Mouse (Mus musculus): Measurements from ENCODE around the gene Nat8f4. TPM values are rescaled to one million over a fixed set of nuclear protein-coding genes. Genes with fewer than 3 reads are reported as not detected.

The Nat8f4 gene
- polyA plus RNA-seq (2012; rRNA removed): 4.4 TPM in 2 replicates

DNA sequence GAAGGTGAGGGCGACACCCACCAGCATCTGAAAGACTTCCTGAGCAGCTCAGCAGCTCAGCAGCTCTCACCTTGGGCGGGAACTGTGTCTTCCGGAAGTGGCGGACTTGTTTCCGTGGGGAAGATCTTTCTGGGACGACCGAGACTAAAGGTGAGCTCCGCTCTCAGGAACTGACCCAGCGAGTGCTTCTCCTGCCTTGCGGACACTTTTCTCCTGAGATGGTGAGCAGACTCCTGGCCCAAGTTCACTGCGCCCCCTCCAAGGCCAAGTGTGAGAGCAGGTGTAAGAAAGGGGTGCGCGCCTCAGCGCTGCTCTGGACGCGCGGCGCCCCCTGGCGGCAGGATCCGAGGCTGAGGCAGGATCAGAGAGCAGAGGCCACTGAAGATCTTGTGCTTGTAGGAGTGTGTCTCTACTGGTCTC lies at the start of gene Nat8f4:
Nat8f4 (minus strand) TSS at position 243 of the 420 bp plus-strand sequence.

DNA sequence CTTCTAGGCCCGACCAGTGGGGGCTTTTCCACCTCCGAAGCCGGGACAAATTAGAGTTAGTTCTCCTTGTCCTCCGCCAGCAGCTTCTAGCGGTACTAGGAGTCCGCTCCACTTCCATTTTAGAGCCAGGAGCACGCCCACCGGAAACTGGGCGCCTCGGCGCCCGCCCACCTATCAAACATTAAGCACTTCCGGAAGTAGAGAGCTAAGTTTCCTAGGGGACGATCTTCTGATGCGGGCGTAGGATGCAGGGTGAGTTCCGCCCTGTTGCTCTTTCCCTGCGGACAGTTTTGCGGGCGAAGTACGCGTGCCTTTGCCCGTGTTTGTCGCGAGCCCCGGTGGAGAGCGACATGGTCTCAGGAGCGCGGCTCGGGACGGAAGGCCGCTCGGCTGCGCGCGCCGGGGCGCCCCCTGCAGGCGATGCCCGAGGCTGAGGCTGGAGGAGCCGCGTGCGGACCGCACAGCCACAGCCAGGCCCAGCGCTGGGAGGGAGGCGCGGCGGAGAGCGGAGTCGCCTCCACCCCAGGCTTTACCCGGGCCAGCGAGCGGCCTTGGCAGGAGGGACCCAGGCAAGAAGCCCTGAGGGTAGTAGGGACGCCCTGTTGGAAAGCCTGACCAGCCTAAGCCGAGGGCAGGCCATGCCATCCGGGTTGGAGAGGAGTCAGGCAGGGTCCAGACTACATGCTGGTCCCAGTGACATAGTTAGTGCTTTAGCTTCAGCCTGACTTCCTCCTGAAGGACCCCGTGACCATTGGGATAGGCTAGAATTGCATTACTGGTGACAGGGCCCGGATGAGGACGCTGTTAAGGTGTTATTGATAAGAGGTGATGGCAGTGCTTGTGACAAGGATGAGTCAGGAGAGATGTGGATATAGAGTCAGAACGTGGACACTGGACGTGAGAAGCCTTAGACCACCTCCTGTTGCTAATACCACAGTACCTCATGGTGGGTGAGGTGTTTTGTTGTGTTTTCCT lies 11.1 kb upstream of the Nat8f4 start, which contains the start of gene Nat8f1:
Nat8f1 (minus strand) TSS at position 149 of the 975 bp plus-strand sequence.

DNA sequence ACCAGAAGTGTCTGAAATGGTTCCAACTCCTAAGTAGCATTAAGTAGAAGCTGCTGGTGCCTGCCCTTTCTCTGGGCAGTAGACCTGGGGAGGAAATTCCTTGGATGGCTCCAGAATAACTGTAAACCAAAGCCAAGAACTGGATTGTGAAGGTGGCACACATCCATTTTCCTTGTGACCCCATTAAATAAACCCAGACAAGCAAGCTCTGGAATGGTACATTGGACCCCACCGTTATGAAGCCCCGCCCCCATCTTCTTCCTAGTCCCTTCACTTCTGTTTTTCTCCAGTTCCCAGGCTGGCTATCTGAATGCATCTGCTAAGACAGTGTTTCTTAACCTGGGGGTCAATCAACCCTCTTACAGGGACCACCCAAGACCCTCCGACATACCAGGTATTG lies 6.9 kb upstream of the Nat8f4 start, which contains the start of gene Tprkb:
Tprkb (plus strand) TSS at position 279 of the 400 bp plus-strand sequence.

DNA sequence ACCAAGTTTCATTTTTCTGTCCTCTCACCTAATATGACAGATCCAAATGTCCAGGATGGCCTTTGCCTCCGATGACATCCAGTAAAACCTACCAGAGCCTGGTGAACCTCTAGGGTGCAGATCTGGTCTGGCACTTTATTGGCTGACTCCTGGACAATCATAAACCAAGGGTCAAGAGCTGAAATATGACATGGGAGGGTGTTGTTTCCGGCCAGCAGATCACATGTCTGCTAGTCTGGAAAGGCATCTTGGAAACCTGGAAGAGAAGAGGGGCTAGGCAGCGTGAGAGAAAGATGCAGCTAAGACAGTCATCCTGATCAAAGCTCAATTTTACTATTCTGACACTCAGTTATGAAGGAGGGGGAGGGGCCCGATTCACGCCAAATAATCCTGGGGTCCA lies 35.7 kb downstream of the Nat8f4 start, which contains the start of gene Nat8f2:
Nat8f2 (minus strand) TSS at position 153 of the 400 bp plus-strand sequence.

Other genes starting within 250 kb of the Nat8f4 start
- not detected in 2 replicates for gene Nat8f7, start 191.7 kb downstream of the Nat8f4 start, polyA plus RNA-seq (2012; rRNA removed)
- gene Nat8f3, start 139.1 kb downstream of the Nat8f4 start, polyA plus RNA-seq (2012; rRNA removed): 0.05 and 0.07 TPM in 2 replicates
- 0.04 and 0.06 TPM in 2 replicates for gene Nat8f6, start 83.9 kb downstream of the Nat8f4 start, polyA plus RNA-seq (2012; rRNA removed)
- gene Nat8f5, start 83.9 kb downstream of the Nat8f4 start, polyA plus RNA-seq (2012; rRNA removed): 0.16 and 0.24 TPM in 2 replicates
- 0.13 and 0.18 TPM in 2 replicates for gene Nat8, start 72.8 kb downstream of the Nat8f4 start, polyA plus RNA-seq (2012; rRNA removed)
- 0.05 and 0.06 TPM in 2 replicates for gene Nat8f2, start 35.7 kb downstream of the Nat8f4 start, polyA plus RNA-seq (2012; rRNA removed)
- 50.4 and 53.6 TPM in 2 replicates for gene Tprkb, start 7.0 kb upstream of the Nat8f4 start, polyA plus RNA-seq (2012; rRNA removed)
- gene Nat8f1, start 10.8 kb upstream of the Nat8f4 start, polyA plus RNA-seq (2012; rRNA removed): 15.6 and 18.2 TPM in 2 replicates
- gene Dusp11, start 56.8 kb upstream of the Nat8f4 start, polyA plus RNA-seq (2012; rRNA removed): 164 and 182 TPM in 2 replicates
- gene Figla, start 111.3 kb upstream of the Nat8f4 start, polyA plus RNA-seq (2012; rRNA removed): not detected in 2 replicates
- 187 and 210 TPM in 2 replicates for gene Add2, start 123.8 kb upstream of the Nat8f4 start, polyA plus RNA-seq (2012; rRNA removed)

All from central nervous system, embryonic 18 days (tissue).